Mouse (Mus musculus): ENCODE data around the gene F11r. TPM values are rescaled to one million over a fixed set of nuclear protein-coding genes. Genes with fewer than 3 reads are reported as not detected.

F11r gene
- polyA plus RNA-seq, 2 experiments = 19.2 to 35.4 TPM

GRCm38 (mm10) chr1:171422504-171423095 lies 14.7 kb upstream of the F11r start:
- 90% methylated on average over 8 of the region's 8 CpGs for WGBS
- no peak for ATAC-seq (ENCODE audit: low FRiP score, low read depth)
- peaks cover 26% of the 10 kb centered on the region for H3K36me3 ChIP-seq (ENCODE audit: control insufficient read depth, insufficient read depth, low read length)
- no peaks in the 10 kb centered on the region for H3K9me3 ChIP-seq (ENCODE audit: control insufficient read depth, low read length)
- H3K9ac ChIP-seq (ENCODE audit: low read depth, low read length, severe bottlenecking) = no peak overlapping the region
- no peaks in the 10 kb centered on the region for H3K27me3 ChIP-seq (ENCODE audit: control insufficient read depth, insufficient read depth, low read length)
- no peak for DNase-seq (ENCODE audit: low spot score)
- no peak overlapping the region for H3K4me3 ChIP-seq (replicated peaks; ENCODE audit: low read length)
- TF ChIP-seq POLR2A (IDR thresholded peaks at IDR 0.05; ENCODE audit: borderline replicate concordance, extremely low read depth, insufficient read depth, insufficient read length) = no peak
- H3K4me1 ChIP-seq (ENCODE audit: control insufficient read depth, insufficient read depth, low read length) = no peaks in the 10 kb centered on the region
- no peak overlapping the region for H3K4me2 ChIP-seq (replicated peaks; ENCODE audit: low read depth, low read length, severe bottlenecking)
- no peak overlapping the region for H3K27ac ChIP-seq (replicated peaks; ENCODE audit: low read depth, low read length)

- no peak overlapping the region for H3K4me2 ChIP-seq (replicated peaks; ENCODE audit: low read depth, low read length, severe bottlenecking)
- peaks cover 6% of the 10 kb centered on the region for H3K36me3 ChIP-seq (ENCODE audit: control insufficient read depth, insufficient read depth, low read length)
- no peak overlapping the region for H3K4me3 ChIP-seq (replicated peaks; ENCODE audit: low read length)
- DNase-seq (ENCODE audit: low spot score) (no peak), ATAC-seq (ENCODE audit: low FRiP score, low read depth) (no peak)
- no peaks in the 10 kb centered on the region for H3K27me3 ChIP-seq (ENCODE audit: control insufficient read depth, insufficient read depth, low read length)
- 69% methylated on average over 5 of the region's 5 CpGs for WGBS
- H3K9ac ChIP-seq (ENCODE audit: low read depth, low read length, severe bottlenecking) = no peak overlapping the region
- no peaks in the 10 kb centered on the region for H3K9me3 ChIP-seq (ENCODE audit: control insufficient read depth, low read length)
- no peak for TF ChIP-seq POLR2A (IDR thresholded peaks at IDR 0.05; ENCODE audit: borderline replicate concordance, extremely low read depth, insufficient read depth, insufficient read length)
- H3K4me1 ChIP-seq (ENCODE audit: control insufficient read depth, insufficient read depth, low read length) = no peaks in the 10 kb centered on the region
- no peak overlapping the region for H3K27ac ChIP-seq (replicated peaks; ENCODE audit: low read depth, low read length)
Observed at GRCm38 (mm10) chr1:171424638-171425037, 12.7 kb upstream of the F11r start.

- H3K4me3 ChIP-seq (replicated peaks; ENCODE audit: low read length) = no peak overlapping the region
- TF ChIP-seq POLR2A (IDR thresholded peaks at IDR 0.05; ENCODE audit: borderline replicate concordance, extremely low read depth, insufficient read depth, insufficient read length) = no peak
- H3K36me3 ChIP-seq (ENCODE audit: control insufficient read depth, insufficient read depth, low read length) = peaks cover 2% of the 10 kb centered on the region; the same call in 1 of the 2 replicates
- DNase-seq (ENCODE audit: low spot score) (no peak), ATAC-seq (ENCODE audit: low FRiP score, low read depth) (no peak)
- no peak overlapping the region for H3K4me2 ChIP-seq (replicated peaks; ENCODE audit: low read depth, low read length, severe bottlenecking)
- WGBS = 69% methylated on average over 4 of the region's 4 CpGs
- no peaks in the 10 kb centered on the region for H3K9me3 ChIP-seq (ENCODE audit: control insufficient read depth, low read length)
- no peak overlapping the region for H3K27ac ChIP-seq (replicated peaks; ENCODE audit: low read depth, low read length)
- H3K4me1 ChIP-seq (ENCODE audit: control insufficient read depth, insufficient read depth, low read length) = no peaks in the 10 kb centered on the region
- H3K27me3 ChIP-seq (ENCODE audit: control insufficient read depth, insufficient read depth, low read length) = no peaks in the 10 kb centered on the region
- H3K9ac ChIP-seq (ENCODE audit: low read depth, low read length, severe bottlenecking) = no peak overlapping the region
Observed at GRCm38 (mm10) chr1:171425126-171425525, 12.2 kb upstream of the F11r start.

GRCm38 (mm10) chr1:171432158-171432557 lies 5.2 kb upstream of the F11r start:
- Histone ChIP-seq H3K4me1 (ENCODE audit: control insufficient read depth, insufficient read depth, low read length) (0 out of 2 replicates have a peak, but pooled peaks cover 3% of the 10 kb centered on the region), H3K27me3 (ENCODE audit: control insufficient read depth, insufficient read depth, low read length) (0 out of 2 replicates have a peak, but pooled peaks cover 9% of the 10 kb centered on the region), H3K4me2 (replicated peaks; ENCODE audit: low read depth, low read length, severe bottlenecking) (no peak overlapping the region), H3K36me3 (ENCODE audit: control insufficient read depth, insufficient read depth, low read length) (no peaks in the 10 kb centered on the region), H3K27ac (replicated peaks; ENCODE audit: low read depth, low read length) (no peak overlapping the region), H3K4me3 (replicated peaks; ENCODE audit: low read length) (no peak overlapping the region), H3K9ac (ENCODE audit: low read depth, low read length, severe bottlenecking) (no peak overlapping the region), H3K9me3 (ENCODE audit: control insufficient read depth, low read length) (no peaks in the 10 kb centered on the region)
- ATAC-seq (ENCODE audit: low FRiP score, low read depth) = no peak
- no peak for TF ChIP-seq POLR2A (IDR thresholded peaks at IDR 0.05; ENCODE audit: borderline replicate concordance, extremely low read depth, insufficient read depth, insufficient read length)
- WGBS = 64% methylated on average over 5 of the region's 5 CpGs
- DNase-seq (ENCODE audit: low spot score) = no peak

GRCm38 (mm10) chr1:171435288-171435814 lies 2.0 kb upstream of the F11r start:
- WGBS = 10% methylated on average over 7 of the region's 7 CpGs
- no peak overlapping the region for H3K27ac ChIP-seq (replicated peaks; ENCODE audit: low read depth, low read length)
- no peaks in the 10 kb centered on the region for H3K36me3 ChIP-seq (ENCODE audit: control insufficient read depth, insufficient read depth, low read length)

More at GRCm38 (mm10) chr1:171435288-171435814, 2.0 kb upstream of the F11r start:
- no peaks in the 10 kb centered on the region for H3K9me3 ChIP-seq (ENCODE audit: control insufficient read depth, low read length)
- H3K4me1 ChIP-seq (ENCODE audit: control insufficient read depth, insufficient read depth, low read length) = peaks cover 8% of the 10 kb centered on the region; the same call in 1 of the 2 replicates
- H3K4me2 ChIP-seq (replicated peaks; ENCODE audit: low read depth, low read length, severe bottlenecking) = no peak overlapping the region
- no peak for TF ChIP-seq POLR2A (IDR thresholded peaks at IDR 0.05; ENCODE audit: borderline replicate concordance, extremely low read depth, insufficient read depth, insufficient read length)
- H3K27me3 ChIP-seq (ENCODE audit: control insufficient read depth, insufficient read depth, low read length) = peaks cover 20% of the 10 kb centered on the region; the same call in 1 of the 2 replicates
- DNase-seq (ENCODE audit: low spot score) = no peak
- no peak overlapping the region for H3K9ac ChIP-seq (ENCODE audit: low read depth, low read length, severe bottlenecking)
- no peak for ATAC-seq (ENCODE audit: low FRiP score, low read depth)
- H3K4me3 ChIP-seq (replicated peaks; ENCODE audit: low read length) = no peak overlapping the region
